ENCODE assay signal across 15 mouse cellular contexts in genomic region chr1:128441129-128441473, GRCm38 (mm10). TPM values are rescaled to one million over a fixed set of nuclear protein-coding genes. Genes with fewer than 3 reads are reported as not detected.
DNase-seq lines count a peak whose midpoint lies in the region; ATAC-seq and TF ChIP-seq lines count a peak whose summit lies in the region.
"Had no signal": no experiment of that assay in that cellular context is flagged by ENCODE, and none has a peak within 500 bp of the region (broad histone marks: within the 10 kb centered on the region; RNA-seq: fewer than 3 reads in every experiment).

No protein-coding gene starts in this region.

- H3K4me3 ChIP-seq in forebrain, embryonic 11.5 days (ENCODE audit: low read depth, low read length), result no peak overlapping the region
- no peak overlapping the region for H3K4me3 ChIP-seq in forebrain, postnatal 0 days (ENCODE audit: low read depth, low read length)
- no peak overlapping the region for H3K4me3 ChIP-seq in left cerebral cortex, adult 2 months
- no peak overlapping the region for H3K4me3 ChIP-seq in embryonic facial prominence, embryonic 10.5 days
- H3K4me3 ChIP-seq in liver, embryonic 11.5 days (ENCODE audit: low read depth, low read length), result no peak overlapping the region
- H3K4me3 ChIP-seq: neural tube, embryonic 13.5 days had no signal

- no peaks in the 10 kb centered on the region; the same call in 1 of the 2 replicates for H3K4me1 ChIP-seq in forebrain, embryonic 11.5 days (replicated peaks; ENCODE audit: control insufficient read depth, insufficient read depth, low read length)
- no peaks in the 10 kb centered on the region for H3K4me1 ChIP-seq in forebrain, postnatal 0 days (ENCODE audit: insufficient read depth)
- peaks cover 14% of the 10 kb centered on the region for H3K4me1 ChIP-seq in embryonic facial prominence, embryonic 10.5 days
- no peaks in the 10 kb centered on the region for H3K4me1 ChIP-seq in liver, embryonic 11.5 days (replicated peaks; ENCODE audit: control insufficient read depth, insufficient read depth, low read length)

- H3K27me3 ChIP-seq in forebrain, embryonic 11.5 days (ENCODE audit: control insufficient read depth, insufficient read depth, low read length), result no peaks in the 10 kb centered on the region; the same call in 1 of the 2 replicates
- no peaks in the 10 kb centered on the region for H3K27me3 ChIP-seq in forebrain, postnatal 0 days (ENCODE audit: insufficient read depth, low read length)
- H3K27me3 ChIP-seq in embryonic facial prominence, embryonic 10.5 days (replicated peaks; ENCODE audit: low read depth, poor library complexity, severe bottlenecking), result no peaks in the 10 kb centered on the region
- H3K27me3 ChIP-seq in liver, embryonic 11.5 days (replicated peaks; ENCODE audit: control insufficient read depth, insufficient read depth, low read length), result no peaks in the 10 kb centered on the region
- H3K27me3 ChIP-seq: neural tube, embryonic 13.5 days had no signal

- no peaks in the 10 kb centered on the region for H3K9me3 ChIP-seq in forebrain, embryonic 11.5 days (ENCODE audit: control insufficient read depth, low read length)
- H3K9me3 ChIP-seq in forebrain, postnatal 0 days (ENCODE audit: low read length), result no peaks in the 10 kb centered on the region
- H3K9me3 ChIP-seq in embryonic facial prominence, embryonic 10.5 days, result no peaks in the 10 kb centered on the region
- no peaks in the 10 kb centered on the region for H3K9me3 ChIP-seq in liver, embryonic 11.5 days (ENCODE audit: control insufficient read depth, low read length)
- H3K9me3 ChIP-seq: neural tube, embryonic 13.5 days had no signal

- intact Hi-C loops in left cerebral cortex, postnatal 25 days (cut with DNase I), result no loop called here
- intact Hi-C loops in left cerebral cortex, adult 2 months (cut with DNase I), result no loop called here
- intact Hi-C loops in left cerebral cortex, postnatal 36 days (cut with DNase I), result no loop called here

- ATAC-seq in forebrain, embryonic 11.5 days (replicated peaks; ENCODE audit: low FRiP score), result 0 out of 2 replicates have a peak, but pooled peaks have one; percentile 4
- no peak; the same call in 1 of the 2 replicates for ATAC-seq in forebrain, postnatal 0 days
- no peak for ATAC-seq in liver, embryonic 11.5 days (replicated peaks; ENCODE audit: low FRiP score)

- no peak overlapping the region for H3K4me2 ChIP-seq in forebrain, embryonic 11.5 days (ENCODE audit: low read depth, low read length, severe bottlenecking)
- no peak overlapping the region for H3K4me2 ChIP-seq in forebrain, postnatal 0 days (ENCODE audit: low read depth)
- no peak overlapping the region for H3K4me2 ChIP-seq in liver, embryonic 11.5 days
- H3K4me2 ChIP-seq: heart, embryonic 11.5 days; neural tube, embryonic 13.5 days had no signal

- 42% methylated on average over 5 of the region's 5 CpGs for WGBS in forebrain, embryonic 11.5 days
- 36% methylated on average over 5 of the region's 5 CpGs for WGBS in forebrain, postnatal 0 days
- 31% methylated on average over 5 of the region's 5 CpGs for WGBS in embryonic facial prominence, embryonic 10.5 days
- whole genome bisulfite sequencing in liver, embryonic 11.5 days, result 36% methylated on average over 5 of the region's 5 CpGs

- no peaks in the 10 kb centered on the region for H3K36me3 ChIP-seq in forebrain, embryonic 11.5 days (ENCODE audit: control insufficient read depth, insufficient read depth, low read length)
- no peaks in the 10 kb centered on the region for H3K36me3 ChIP-seq in forebrain, postnatal 0 days (ENCODE audit: insufficient read depth)
- no peaks in the 10 kb centered on the region for H3K36me3 ChIP-seq in embryonic facial prominence, embryonic 10.5 days (replicated peaks)
- H3K36me3 ChIP-seq in liver, embryonic 11.5 days (ENCODE audit: control insufficient read depth, insufficient read depth, low read length), result no peaks in the 10 kb centered on the region
- H3K36me3 ChIP-seq: neural tube, embryonic 13.5 days had no signal

- no peak for TF ChIP-seq CTCF in forebrain, postnatal 0 days (IDR thresholded peaks at IDR 0.05; ENCODE audit: low read depth)
- no peak for TF ChIP-seq CTCF in left cerebral cortex, adult 2 months (IDR thresholded peaks at IDR 0.05)

- no peak overlapping the region for H3K27ac ChIP-seq in forebrain, embryonic 11.5 days (ENCODE audit: low read depth, low read length)
- no peak overlapping the region for H3K27ac ChIP-seq in forebrain, postnatal 0 days (ENCODE audit: low read depth, low read length)
- no peak overlapping the region for H3K27ac ChIP-seq in left cerebral cortex, adult 2 months
- peak overlapping the region; percentile 59; the same call in 1 of the 2 replicates for H3K27ac ChIP-seq in embryonic facial prominence, embryonic 10.5 days (replicated peaks)
- H3K27ac ChIP-seq in liver, embryonic 11.5 days (ENCODE audit: low read depth, low read length), result no peak overlapping the region
- H3K27ac ChIP-seq: kidney, postnatal 0 days; liver, embryonic 14.5 days; neural tube, embryonic 13.5 days; stomach, postnatal 0 days had no signal

- H3K9ac ChIP-seq in forebrain, embryonic 11.5 days (ENCODE audit: low read length), result no peak overlapping the region
- H3K9ac ChIP-seq in forebrain, postnatal 0 days, result no peak overlapping the region
- H3K9ac ChIP-seq in liver, embryonic 11.5 days (ENCODE audit: low read depth, low read length), result no peak overlapping the region
- H3K9ac ChIP-seq: liver, embryonic 14.5 days had no signal

- DNase-seq in forebrain, embryonic 11.5 days (ENCODE audit: low spot score), result no peak
- no peak for DNase-seq in forebrain, postnatal 0 days
- peak; percentile 31 to 67 for DNase-seq in left cerebral cortex, postnatal 25 days (ENCODE audit: low spot score in 2 of 2)
- DNase-seq in left cerebral cortex, adult 2 months (ENCODE audit: extremely low spot score in 1 of 2, low spot score in 2 of 2), result no peak
- no peak for DNase-seq in embryonic facial prominence, embryonic 10.5 days (ENCODE audit: low spot score)
- peak; percentile 14 to 29 for DNase-seq in left cerebral cortex, postnatal 36 days (ENCODE audit: low spot score in 2 of 2)
- DNase-seq in liver, embryonic 11.5 days (ENCODE audit: low spot score), result no peak
- no peak for DNase-seq in kidney, postnatal 14 days
- DNase-seq: B cell, adult 2 months; right cerebral cortex, postnatal 4 days had no signal

RNA-seq across cellular contexts. Expression of gene Dars, which starts 23.9 kb away (rescaled TPM):
- 116 and 130 TPM in 2 replicates for polyA plus RNA-seq in forebrain, embryonic 11.5 days (2014; fragmentation: Nextera tagmentation; extraction: Ambion mirVana)
- total RNA-seq in forebrain, postnatal 0 days (2014; rRNA removed), result 90.4 and 101 TPM in 2 replicates
- polyA plus RNA-seq in forebrain, postnatal 0 days (2015; fragmentation: Nextera tagmentation; extraction: Ambion mirVana), result 128 and 130 TPM in 2 replicates
- 10 to 100 TPM; 53.1 to 55.4 TPM for total RNA-seq in left cerebral cortex, postnatal 25 days (2021)
- 10 to 100 TPM; 48.9 to 49.6 TPM for total RNA-seq in left cerebral cortex, adult 2 months (2021)
- polyA plus RNA-seq in embryonic facial prominence, embryonic 10.5 days (2016; fragmentation: Nextera tagmentation; extraction: Ambion mirVana), result 168 and 182 TPM in 2 replicates
- total RNA-seq in left cerebral cortex, postnatal 36 days (2021), result 10 to 100 TPM; 50.2 to 50.3 TPM
- 156 and 171 TPM in 2 replicates for polyA plus RNA-seq in liver, embryonic 11.5 days (2014; fragmentation: Nextera tagmentation; extraction: Ambion mirVana)

Comparison
In these comparisons a context has a peak if more than half of its experiments do, and no peak if none do; other contexts are left out.
1. DNase-seq: peak in left cerebral cortex, postnatal 25 days (2 of 2) and left cerebral cortex, postnatal 36 days (2 of 2); none in forebrain, embryonic 11.5 days (single experiment), forebrain, postnatal 0 days (single experiment), left cerebral cortex, adult 2 months (0 of 2), embryonic facial prominence, embryonic 10.5 days (single experiment), liver, embryonic 11.5 days (single experiment) and kidney, postnatal 14 days (single experiment).